Mouse (Mus musculus) bone marrow, adult 2 months (tissue): ENCODE measurements around the gene Itgb4.

Experiments
- CTCF ChIP-seq: fragments of 200-500 bp; IDR thresholded peaks from 2 replicates; pipeline ENCODE4 v1.5.1; 2011; ENCODE audit warnings: low read length, control low read depth; ENCODE audit not compliant: control insufficient read depth, insufficient read depth
- POLR2A ChIP-seq: fragments of 200-500 bp; IDR thresholded peaks from 2 replicates; pipeline ENCODE4 v1.6.1; 2011; ENCODE audit warnings: low read depth, mild to moderate bottlenecking, control low read depth, low read length, borderline replicate concordance; ENCODE audit not compliant: control insufficient read depth

DNA sequence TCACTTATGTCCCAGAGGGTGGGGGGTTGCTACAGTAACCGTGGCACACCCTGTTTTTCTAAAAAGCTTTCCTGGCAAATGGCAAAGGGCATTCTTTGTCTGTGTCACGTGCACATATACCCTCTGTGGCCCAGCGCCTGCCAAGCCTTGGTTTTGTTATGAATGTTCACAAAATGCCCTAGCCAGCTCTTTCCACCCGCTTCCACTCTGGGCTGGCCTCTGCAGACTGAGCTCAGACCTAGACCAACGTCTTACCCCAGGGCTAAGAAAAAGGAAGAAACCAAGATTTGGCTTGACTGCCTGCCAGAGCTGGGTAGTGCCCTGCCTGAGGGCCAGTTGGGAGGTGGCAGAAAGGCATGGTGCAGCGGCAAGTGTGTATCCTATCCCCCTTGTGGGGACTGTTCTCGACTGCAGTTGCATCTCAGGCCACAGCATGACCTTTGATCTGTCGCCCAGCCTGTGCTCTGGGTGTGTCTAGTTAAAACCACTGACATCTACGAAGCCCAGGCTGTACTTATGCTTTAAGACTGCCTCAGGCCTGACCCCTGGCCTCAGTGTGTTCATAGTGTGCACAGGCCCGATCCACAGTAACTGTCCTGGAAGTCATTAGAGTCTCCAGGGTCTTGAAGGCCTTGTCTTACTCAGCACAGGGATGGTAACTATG is 19.2 kb upstream of the Itgb4 start:
- no peak for TF ChIP-seq CTCF
- TF ChIP-seq POLR2A = no peak
